ENCODE assay signal across 10 mouse cellular contexts in the genomic region with DNA sequence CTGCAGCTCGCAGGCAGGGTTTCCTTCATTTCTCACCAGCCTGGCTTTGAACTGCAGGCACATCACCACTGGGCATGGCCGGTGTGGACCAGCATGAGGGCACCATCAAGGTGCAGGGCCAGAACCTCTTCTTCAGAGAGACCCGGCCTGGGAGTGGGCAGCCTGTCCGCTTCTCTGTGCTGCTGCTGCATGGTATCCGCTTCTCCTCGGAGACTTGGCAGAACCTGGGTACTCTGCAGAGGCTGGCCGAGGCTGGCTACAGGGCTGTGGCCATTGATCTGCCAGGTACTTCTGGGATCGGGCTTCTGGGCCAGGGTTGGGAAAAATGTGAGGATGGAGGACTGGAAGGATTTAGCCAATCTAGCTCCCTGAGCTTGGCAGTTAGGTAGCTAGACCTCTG. TPM values are rescaled to one million over a fixed set of nuclear protein-coding genes. Genes with fewer than 3 reads are reported as not detected.
DNase-seq lines count a peak whose midpoint lies in the region; ATAC-seq and TF ChIP-seq lines count a peak whose summit lies in the region.
"Had no signal": no experiment of that assay in that cellular context is flagged by ENCODE, and none has a peak within 500 bp of the region (broad histone marks: within the 10 kb centered on the region; RNA-seq: fewer than 3 reads in every experiment).

No protein-coding gene starts in this region.

- ATAC-seq in heart, embryonic 11.5 days (replicated peaks; ENCODE audit: insufficient number of reproducible peaks, low FRiP score, low TSS enrichment): no peak
- ATAC-seq in liver, embryonic 16.5 days (ENCODE audit: low read depth): no peak
- no peak for ATAC-seq in megakaryocyte-erythroid progenitor cell, adult 5-6 weeks (replicated peaks; ENCODE audit: low FRiP score, low TSS enrichment, poor library complexity, severe bottlenecking)

- intact Hi-C loops in left cerebral cortex, adult 2 months (cut with DNase I): no loop called here
- intact Hi-C loops in left cerebral cortex, postnatal 25 days (cut with DNase I): loop anchor here (2.0 kb wide), 1 partner anchor 27 kb away; the partner anchor contains the start of gene Parp3

- peaks cover 7% of the 10 kb centered on the region for H3K27me3 ChIP-seq in heart, embryonic 11.5 days (ENCODE audit: control insufficient read depth, insufficient read depth, low read length)
- H3K27me3 ChIP-seq in limb, embryonic 10.5 days (ENCODE audit: low read depth, poor library complexity, severe bottlenecking): no peaks in the 10 kb centered on the region
- H3K27me3 ChIP-seq in liver, embryonic 16.5 days (ENCODE audit: control insufficient read depth, insufficient read depth, low read depth, low read length): peaks cover 26% of the 10 kb centered on the region

- WGBS in heart, embryonic 11.5 days (ENCODE audit: insufficient replicate concordance): 89% methylated on average over 8 of the region's 8 CpGs
- WGBS in limb, embryonic 10.5 days: 90% methylated on average over 8 of the region's 8 CpGs
- WGBS in liver, embryonic 16.5 days (ENCODE audit: insufficient replicate concordance): 66% methylated on average over 8 of the region's 8 CpGs

- no peak for TF ChIP-seq CTCF in left cerebral cortex, adult 2 months (IDR thresholded peaks at IDR 0.05)

- peaks cover 43% of the 10 kb centered on the region for H3K4me1 ChIP-seq in heart, embryonic 11.5 days (ENCODE audit: control insufficient read depth, insufficient read depth, low read length)
- H3K4me1 ChIP-seq in limb, embryonic 10.5 days: peaks cover 87% of the 10 kb centered on the region
- peaks cover 45% of the 10 kb centered on the region for H3K4me1 ChIP-seq in liver, embryonic 16.5 days (ENCODE audit: control insufficient read depth, low read depth, low read length)

- no peak overlapping the region for H3K27ac ChIP-seq in heart, embryonic 11.5 days (ENCODE audit: low read depth, low read length)
- peak overlapping the region; percentile 36 for H3K27ac ChIP-seq in left cerebral cortex, adult 2 months
- H3K27ac ChIP-seq in limb, embryonic 10.5 days: peak overlapping the region; percentile 65
- H3K27ac ChIP-seq in liver, embryonic 16.5 days (ENCODE audit: low read length): no peak overlapping the region

- 0 out of 2 replicates have a peak overlapping the region, but pooled peaks have one; percentile 28 for H3K9ac ChIP-seq in heart, embryonic 11.5 days (ENCODE audit: low read depth, low read length)
- H3K9ac ChIP-seq in liver, embryonic 16.5 days (ENCODE audit: low read depth, low read length): no peak overlapping the region; the same call in 1 of the 2 replicates

- H3K4me3 ChIP-seq in heart, embryonic 11.5 days (ENCODE audit: low read depth, low read length): no peak overlapping the region
- H3K4me3 ChIP-seq in left cerebral cortex, adult 2 months: no peak overlapping the region
- H3K4me3 ChIP-seq in limb, embryonic 10.5 days: peak overlapping the region; percentile 90; the same call in 1 of the 2 replicates
- H3K4me3 ChIP-seq in liver, embryonic 16.5 days (ENCODE audit: low read depth, low read length): no peak overlapping the region
- H3K4me3 ChIP-seq: megakaryocyte, embryonic 14.5 days had no signal

- no peaks in the 10 kb centered on the region for H3K9me3 ChIP-seq in heart, embryonic 11.5 days (replicated peaks; ENCODE audit: control insufficient read depth, low read length)
- H3K9me3 ChIP-seq in limb, embryonic 10.5 days (replicated peaks): no peaks in the 10 kb centered on the region
- no peaks in the 10 kb centered on the region for H3K9me3 ChIP-seq in liver, embryonic 16.5 days (replicated peaks; ENCODE audit: control insufficient read depth, low read length)
- H3K9me3 ChIP-seq: megakaryocyte, embryonic 14.5 days had no signal

- H3K36me3 ChIP-seq in heart, embryonic 11.5 days (ENCODE audit: control insufficient read depth, insufficient read depth, low read length): no peaks in the 10 kb centered on the region; the same call in 1 of the 2 replicates
- H3K36me3 ChIP-seq in limb, embryonic 10.5 days: 0 out of 2 replicates have a peak, but pooled peaks cover 3% of the 10 kb centered on the region
- no peaks in the 10 kb centered on the region for H3K36me3 ChIP-seq in liver, embryonic 16.5 days (ENCODE audit: control insufficient read depth, insufficient read depth)

- H3K4me2 ChIP-seq in heart, embryonic 11.5 days: peak overlapping the region; percentile 14
- H3K4me2 ChIP-seq in liver, embryonic 16.5 days (ENCODE audit: low read depth, low read length): peak overlapping the region; percentile 57; the same call in 1 of the 2 replicates

- no peak for DNase-seq in heart, postnatal 4 days
- no peak for DNase-seq in left cerebral cortex, adult 2 months (ENCODE audit: extremely low spot score in 1 of 2, low spot score in 2 of 2)
- DNase-seq in left cerebral cortex, postnatal 25 days (ENCODE audit: low spot score in 2 of 2): no peak
- no peak for DNase-seq in limb, embryonic 10.5 days (ENCODE audit: low spot score)
- DNase-seq in adrenal gland, postnatal 25 days: no peak
- DNase-seq: thymus, postnatal 36 days had no signal

RNA-seq across cellular contexts. Expression of gene Abhd14a, which starts 2.5 kb away (rescaled TPM):
- 41.2 and 41.9 TPM in 2 replicates for polyA plus RNA-seq in heart, embryonic 11.5 days (2014; fragmentation: Nextera tagmentation; extraction: Ambion mirVana)
- 10 to 100 TPM; 23.7 to 26.1 TPM for total RNA-seq in heart, postnatal 4 days (2021)
- total RNA-seq in left cerebral cortex, adult 2 months (2021): 10 to 100 TPM; 38.4 to 38.6 TPM
- total RNA-seq in left cerebral cortex, postnatal 25 days (2021): 10 to 100 TPM; 40.6 to 44.0 TPM
- polyA plus RNA-seq in limb, embryonic 10.5 days (2016; fragmentation: Nextera tagmentation; extraction: Ambion mirVana): 45.0 and 46.9 TPM in 2 replicates
- 17.2 and 18.8 TPM in 2 replicates for polyA plus RNA-seq in liver, embryonic 16.5 days (2015; fragmentation: Nextera tagmentation; extraction: Ambion mirVana)
- total RNA-seq in megakaryocyte-erythroid progenitor cell, adult 5-6 weeks (2014; fragmentation: Nextera tagmentation): 40.5 and 56.0 TPM in 2 replicates
- total RNA-seq in megakaryocyte-erythroid progenitor cell, adult 5-6 weeks (2017): 18.6 and 31.0 TPM in 2 replicates
- 21.7 and 23.1 TPM in 2 replicates for total RNA-seq in adrenal gland, postnatal 25 days (2021)

RNA-seq across cellular contexts. Expression of gene Abhd14b, which starts 2.7 kb away (rescaled TPM):
- polyA plus RNA-seq in heart, embryonic 11.5 days (2014; fragmentation: Nextera tagmentation; extraction: Ambion mirVana): 4.7 and 5.0 TPM in 2 replicates
- 1 to 10 TPM; 4.5 to 5.0 TPM for total RNA-seq in heart, postnatal 4 days (2021)
- 10 to 100 TPM; 12.2 to 14.1 TPM for total RNA-seq in left cerebral cortex, adult 2 months (2021)
- total RNA-seq in left cerebral cortex, postnatal 25 days (2021): 1 to 10 TPM; 8.3 to 9.7 TPM
- polyA plus RNA-seq in limb, embryonic 10.5 days (2016; fragmentation: Nextera tagmentation; extraction: Ambion mirVana): 5.9 and 7.6 TPM in 2 replicates
- polyA plus RNA-seq in liver, embryonic 16.5 days (2015; fragmentation: Nextera tagmentation; extraction: Ambion mirVana): 31.3 and 37.5 TPM in 2 replicates
- 11.9 and 14.9 TPM in 2 replicates for total RNA-seq in megakaryocyte-erythroid progenitor cell, adult 5-6 weeks (2014; fragmentation: Nextera tagmentation)
- total RNA-seq in megakaryocyte-erythroid progenitor cell, adult 5-6 weeks (2017): 3.6 and 4.9 TPM in 2 replicates
- total RNA-seq in adrenal gland, postnatal 25 days (2021): 38.0 and 53.8 TPM in 2 replicates

RNA-seq across cellular contexts. Expression of gene Pcbp4, which starts 3.1 kb away (rescaled TPM):
- 77.0 and 80.4 TPM in 2 replicates for polyA plus RNA-seq in heart, embryonic 11.5 days (2014; fragmentation: Nextera tagmentation; extraction: Ambion mirVana)
- total RNA-seq in heart, postnatal 4 days (2021): 100 to 1,000 TPM in 1 of 2 experiments, 10 to 100 TPM in 1; 96.8 to 101 TPM
- 100 to 1,000 TPM; 202 to 207 TPM for total RNA-seq in left cerebral cortex, adult 2 months (2021)
- 100 to 1,000 TPM; 161 to 166 TPM for total RNA-seq in left cerebral cortex, postnatal 25 days (2021)
- polyA plus RNA-seq in limb, embryonic 10.5 days (2016; fragmentation: Nextera tagmentation; extraction: Ambion mirVana): 275 and 316 TPM in 2 replicates
- polyA plus RNA-seq in liver, embryonic 16.5 days (2015; fragmentation: Nextera tagmentation; extraction: Ambion mirVana): 5.1 and 6.0 TPM in 2 replicates
- total RNA-seq in megakaryocyte-erythroid progenitor cell, adult 5-6 weeks (2014; fragmentation: Nextera tagmentation): 0.40 and 6.6 TPM in 2 replicates
- total RNA-seq in megakaryocyte-erythroid progenitor cell, adult 5-6 weeks (2017): 0.30 and 0.89 TPM in 2 replicates
- total RNA-seq in adrenal gland, postnatal 25 days (2021): 26.8 and 29.9 TPM in 2 replicates

RNA-seq across cellular contexts. Expression of gene Acy1, which starts 11.8 kb away (rescaled TPM):
- polyA plus RNA-seq in heart, embryonic 11.5 days (2014; fragmentation: Nextera tagmentation; extraction: Ambion mirVana): 23.2 and 27.7 TPM in 2 replicates
- 10 to 100 TPM; 20.5 to 20.6 TPM for total RNA-seq in heart, postnatal 4 days (2021)
- total RNA-seq in left cerebral cortex, adult 2 months (2021): 10 to 100 TPM; 16.0 to 18.7 TPM
- total RNA-seq in left cerebral cortex, postnatal 25 days (2021): 10 to 100 TPM; 12.9 to 19.1 TPM
- 49.4 and 52.8 TPM in 2 replicates for polyA plus RNA-seq in limb, embryonic 10.5 days (2016; fragmentation: Nextera tagmentation; extraction: Ambion mirVana)
- 34.3 and 36.5 TPM in 2 replicates for polyA plus RNA-seq in liver, embryonic 16.5 days (2015; fragmentation: Nextera tagmentation; extraction: Ambion mirVana)
- 17.3 and 22.0 TPM in 2 replicates for total RNA-seq in megakaryocyte-erythroid progenitor cell, adult 5-6 weeks (2014; fragmentation: Nextera tagmentation)
- 20.9 and 22.4 TPM in 2 replicates for total RNA-seq in megakaryocyte-erythroid progenitor cell, adult 5-6 weeks (2017)
- total RNA-seq in adrenal gland, postnatal 25 days (2021): 17.0 and 20.6 TPM in 2 replicates

RNA-seq across cellular contexts. Expression of gene Gpr62, which starts 15.8 kb away (rescaled TPM):
- polyA plus RNA-seq in heart, embryonic 11.5 days (2014; fragmentation: Nextera tagmentation; extraction: Ambion mirVana): 0.25 and 0.46 TPM in 2 replicates
- total RNA-seq in heart, postnatal 4 days (2021): under 1 TPM in 1 of 2 experiments, not detected in 1; 0.14 TPM
- total RNA-seq in left cerebral cortex, adult 2 months (2021): 1 to 10 TPM; 7.4 to 7.6 TPM
- total RNA-seq in left cerebral cortex, postnatal 25 days (2021): 1 to 10 TPM; 7.7 to 8.6 TPM
- polyA plus RNA-seq in limb, embryonic 10.5 days (2016; fragmentation: Nextera tagmentation; extraction: Ambion mirVana): 0.16 and 0.59 TPM in 2 replicates
- polyA plus RNA-seq in liver, embryonic 16.5 days (2015; fragmentation: Nextera tagmentation; extraction: Ambion mirVana): 0.04 TPM in 1 of 2 replicates, not detected in the other
- total RNA-seq in megakaryocyte-erythroid progenitor cell, adult 5-6 weeks (2014; fragmentation: Nextera tagmentation): not detected in 2 replicates
- total RNA-seq in megakaryocyte-erythroid progenitor cell, adult 5-6 weeks (2017): not detected in 2 replicates
- total RNA-seq in adrenal gland, postnatal 25 days (2021): 0.21 TPM in 1 of 2 replicates, not detected in the other

Comparison
In these comparisons a context has a peak if more than half of its experiments do, and no peak if none do; other contexts are left out.
1. H3K27ac ChIP-seq: peak in left cerebral cortex, adult 2 months (single experiment) and limb, embryonic 10.5 days (single experiment); none in heart, embryonic 11.5 days (single experiment) and liver, embryonic 16.5 days (single experiment).